Mouse (Mus musculus): Measurements from ENCODE around the gene Mcm6.

GRCm38 (mm10) chr1:128376841-128377240 lies 17.4 kb upstream of the Mcm6 start:
- TF ChIP-seq POLR2A (IDR thresholded peaks at IDR 0.05; ENCODE audit: insufficient read depth, low read length), result no peak
- TF ChIP-seq EP300 (IDR thresholded peaks at IDR 0.05; ENCODE audit: insufficient read depth, low read depth, low read length), result no peak

All from ES-Bruce4 (cell line).